In the genomic region with DNA sequence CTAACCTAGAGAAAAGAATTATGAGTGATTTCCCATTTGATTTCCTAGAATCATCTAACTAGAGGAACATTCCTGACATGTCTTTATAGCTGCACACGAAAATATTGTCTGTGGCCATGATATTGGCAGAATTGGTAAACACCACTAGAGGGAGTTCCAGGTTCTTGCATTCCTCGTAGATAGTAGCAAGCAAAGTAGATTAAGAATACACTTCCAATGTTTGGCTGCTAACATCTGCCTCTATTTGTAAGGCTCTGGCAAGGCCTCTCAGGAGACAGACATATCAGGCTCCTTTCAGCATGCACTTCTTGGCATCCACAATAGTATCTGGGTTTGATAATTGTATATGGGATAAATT, we compare ENCODE assay signal across 9 mouse cellular contexts. TPM values are rescaled to one million over a fixed set of nuclear protein-coding genes. Genes with fewer than 3 reads are reported as not detected.
DNase-seq lines count a peak whose midpoint lies in the region; ATAC-seq lines count a peak whose summit lies in the region.
"Had no signal": no experiment of that assay in that cellular context is flagged by ENCODE, and none has a peak within 500 bp of the region (broad histone marks: within the 10 kb centered on the region; RNA-seq: fewer than 3 reads in every experiment).

No protein-coding gene starts in this region.

- no peak overlapping the region for H3K4me3 ChIP-seq in forebrain, embryonic 14.5 days (ENCODE audit: low read depth, low read length)
- no peak overlapping the region for H3K4me3 ChIP-seq in forebrain, embryonic 11.5 days (ENCODE audit: low read depth, low read length)

- H3K4me1 ChIP-seq in forebrain, embryonic 14.5 days (ENCODE audit: control insufficient read depth, insufficient read depth, low read length) = peaks cover 6% of the 10 kb centered on the region
- peaks cover 3% of the 10 kb centered on the region; the same call in 1 of the 2 replicates for H3K4me1 ChIP-seq in forebrain, embryonic 11.5 days (replicated peaks; ENCODE audit: control insufficient read depth, insufficient read depth, low read length)

- peak; percentile 69 for DNase-seq in forebrain, embryonic 14.5 days (ENCODE audit: low spot score)
- DNase-seq in forebrain, embryonic 11.5 days (ENCODE audit: low spot score) = no peak
- peak; percentile 27 for DNase-seq in lung, postnatal 10 days
- no peak for DNase-seq in lung, postnatal 4 days
- peak; percentile 20 for DNase-seq in embryo, embryonic 9.5 days (ENCODE audit: extremely low spot score)
- DNase-seq in naive thymus-derived CD4-positive, alpha-beta T cell, adult 2 months (ENCODE audit: low read depth) = peak; percentile 74
- DNase-seq in gastrocnemius, postnatal 14 days = no peak
- no peak for DNase-seq in spleen, adult 18-20 months

- no peak overlapping the region for H3K4me2 ChIP-seq in forebrain, embryonic 14.5 days (ENCODE audit: low read length)
- H3K4me2 ChIP-seq in forebrain, embryonic 11.5 days (ENCODE audit: low read depth, low read length, severe bottlenecking) = no peak overlapping the region

- no peak overlapping the region for H3K27ac ChIP-seq in forebrain, embryonic 14.5 days (ENCODE audit: low read depth, low read length)
- no peak overlapping the region for H3K27ac ChIP-seq in forebrain, embryonic 11.5 days (ENCODE audit: low read depth, low read length)

- intact Hi-C loops in gastrocnemius, postnatal 14 days (cut with DNase I; ENCODE audit: low total_unique reads) = no loop called here

- 15% methylated on average over 2 of the region's 2 CpGs for WGBS in forebrain, embryonic 14.5 days
- WGBS in forebrain, embryonic 11.5 days = 27% methylated on average over 2 of the region's 2 CpGs

- no peak for ATAC-seq in forebrain, embryonic 14.5 days
- no peak for ATAC-seq in forebrain, embryonic 11.5 days (replicated peaks; ENCODE audit: low FRiP score)

- 0 out of 2 replicates have a peak, but pooled peaks cover 2% of the 10 kb centered on the region for H3K36me3 ChIP-seq in forebrain, embryonic 14.5 days (ENCODE audit: control insufficient read depth, insufficient read depth, low read length)
- H3K36me3 ChIP-seq in forebrain, embryonic 11.5 days (ENCODE audit: control insufficient read depth, insufficient read depth, low read length) = no peaks in the 10 kb centered on the region; the same call in 1 of the 2 replicates

- H3K9me3 ChIP-seq in forebrain, embryonic 14.5 days (replicated peaks; ENCODE audit: control insufficient read depth, low read length) = no peaks in the 10 kb centered on the region
- no peaks in the 10 kb centered on the region for H3K9me3 ChIP-seq in forebrain, embryonic 11.5 days (ENCODE audit: control insufficient read depth, low read length)

- H3K9ac ChIP-seq in forebrain, embryonic 14.5 days (ENCODE audit: low read length) = no peak overlapping the region
- H3K9ac ChIP-seq in forebrain, embryonic 11.5 days (ENCODE audit: low read length) = no peak overlapping the region

- no peaks in the 10 kb centered on the region for H3K27me3 ChIP-seq in forebrain, embryonic 14.5 days (replicated peaks; ENCODE audit: control insufficient read depth, insufficient read depth, low read length)
- H3K27me3 ChIP-seq in forebrain, embryonic 11.5 days (ENCODE audit: control insufficient read depth, insufficient read depth, low read length) = no peaks in the 10 kb centered on the region

RNA-seq across cellular contexts. Expression of gene Bub1, which starts 1.1 kb away (rescaled TPM):
- 8.4 and 10.5 TPM in 2 replicates for polyA plus RNA-seq in forebrain, embryonic 14.5 days (2014; fragmentation: Nextera tagmentation; extraction: Ambion mirVana)
- 59.1 and 67.0 TPM in 2 replicates for polyA plus RNA-seq in forebrain, embryonic 11.5 days (2014; fragmentation: Nextera tagmentation; extraction: Ambion mirVana)
- 1 to 10 TPM; 1.5 to 2.1 TPM for total RNA-seq in gastrocnemius, postnatal 14 days (2021)

RNA-seq across cellular contexts. Expression of gene Acoxl, which starts 5.9 kb away (rescaled TPM):
- polyA plus RNA-seq in forebrain, embryonic 14.5 days (2014; fragmentation: Nextera tagmentation; extraction: Ambion mirVana) = not detected in 2 replicates
- polyA plus RNA-seq in forebrain, embryonic 11.5 days (2014; fragmentation: Nextera tagmentation; extraction: Ambion mirVana) = 0.12 TPM in 1 of 2 replicates, not detected in the other
- under 1 TPM; 0.13 to 0.23 TPM for total RNA-seq in gastrocnemius, postnatal 14 days (2021)
- total RNA-seq: left cerebral cortex, postnatal 25 days had no signal

RNA-seq across cellular contexts. Expression of gene Mtln, which starts 40.5 kb away (rescaled TPM):
- polyA plus RNA-seq in forebrain, embryonic 14.5 days (2014; fragmentation: Nextera tagmentation; extraction: Ambion mirVana) = 34.5 and 40.5 TPM in 2 replicates
- 30.2 and 34.7 TPM in 2 replicates for polyA plus RNA-seq in forebrain, embryonic 11.5 days (2014; fragmentation: Nextera tagmentation; extraction: Ambion mirVana)
- 10 to 100 TPM; 77.4 to 77.8 TPM for total RNA-seq in gastrocnemius, postnatal 14 days (2021)

RNA-seq across cellular contexts. Expression of gene Nphp1, which starts 44.1 kb away (rescaled TPM):
- polyA plus RNA-seq in forebrain, embryonic 14.5 days (2014; fragmentation: Nextera tagmentation; extraction: Ambion mirVana) = 13.7 and 18.2 TPM in 2 replicates
- polyA plus RNA-seq in forebrain, embryonic 11.5 days (2014; fragmentation: Nextera tagmentation; extraction: Ambion mirVana) = 34.1 and 36.0 TPM in 2 replicates
- total RNA-seq in gastrocnemius, postnatal 14 days (2021) = 10 to 100 TPM; 13.7 to 15.4 TPM

Comparison
In these comparisons a context has a peak if more than half of its experiments do, and no peak if none do; other contexts are left out.
1. DNase-seq: peak in forebrain, embryonic 14.5 days (single experiment), lung, postnatal 10 days (single experiment), embryo, embryonic 9.5 days (single experiment) and naive thymus-derived CD4-positive, alpha-beta T cell, adult 2 months (single experiment); none in forebrain, embryonic 11.5 days (single experiment), lung, postnatal 4 days (0 of 2), gastrocnemius, postnatal 14 days (single experiment) and spleen, adult 18-20 months (0 of 2).